Mouse (Mus musculus) myocyte (in vitro differentiated cells): ENCODE measurements around the gene Sox6.

ENCODE experiments used
- CEBPB ChIP-seq: IDR thresholded peaks from 2 replicates; pipeline ENCODE4 v1.6.1; 2011; ENCODE audit warnings: mild to moderate bottlenecking, moderate library complexity; ENCODE audit not compliant: poor library complexity, insufficient read depth, severe bottlenecking
- E2F4 ChIP-seq: IDR thresholded peaks from one replicate; pipeline ENCODE4 v1.6.1; 2011; ENCODE audit warnings: mild to moderate bottlenecking, control low read depth, moderate library complexity; ENCODE audit not compliant: insufficient read depth
- MAX ChIP-seq: IDR thresholded peaks from one replicate; pipeline ENCODE4 v1.6.1; 2011; ENCODE audit warnings: low read depth, mild to moderate bottlenecking, control low read depth
- MYOD1 ChIP-seq, 3 experiments: IDR thresholded peaks; one replicate each; pipeline ENCODE4 v1.6.1; 2011; ENCODE audit warnings: control low read depth in 2 of 3, low read depth in 2 of 3, mild to moderate bottlenecking in 2 of 3, moderate library complexity in 1 of 3; ENCODE audit not compliant: insufficient read length in 2 of 3, control insufficient read depth in 1 of 3
- MYOG ChIP-seq, 3 experiments: IDR thresholded peaks; one replicate each; pipeline ENCODE4 v1.6.1; 2011; ENCODE audit warnings: control low read depth in 2 of 3, low read depth in 2 of 3, mild to moderate bottlenecking in 2 of 3; ENCODE audit not compliant: insufficient read length in 2 of 3, control insufficient read depth in 1 of 3, insufficient read depth in 1 of 3
- POLR2A ChIP-seq: IDR thresholded peaks from one replicate; pipeline ENCODE4 v1.6.1; 2011; ENCODE audit warnings: low read depth, mild to moderate bottlenecking, control low read depth, moderate library complexity; ENCODE audit not compliant: insufficient read length
- POLR2AphosphoS2 ChIP-seq: IDR thresholded peaks from one replicate; pipeline ENCODE4 v1.6.1; 2011; ENCODE audit warnings: low read depth, control low read depth; ENCODE audit not compliant: insufficient read length
- REST ChIP-seq: IDR thresholded peaks from one replicate; pipeline ENCODE4 v1.6.1; 2011; ENCODE audit warnings: mild to moderate bottlenecking, control low read depth, moderate library complexity; ENCODE audit not compliant: insufficient read depth, insufficient read length
- SRF ChIP-seq: IDR thresholded peaks from one replicate; pipeline ENCODE4 v1.6.1; 2011; ENCODE audit warnings: low read depth; ENCODE audit not compliant: control insufficient read depth, insufficient read length
- TCF12 ChIP-seq: IDR thresholded peaks from one replicate; pipeline ENCODE4 v1.6.1; 2011; ENCODE audit warnings: mild to moderate bottlenecking, control low read depth; ENCODE audit not compliant: poor library complexity, insufficient read depth, severe bottlenecking
- TCF3 ChIP-seq: IDR thresholded peaks from one replicate; pipeline ENCODE4 v1.6.1; 2011; ENCODE audit warnings: low read depth, control low read depth; ENCODE audit not compliant: insufficient read length
- USF1 ChIP-seq: IDR thresholded peaks from one replicate; pipeline ENCODE4 v1.6.1; 2011; ENCODE audit warnings: low read depth, mild to moderate bottlenecking, control low read depth, moderate library complexity

DNA sequence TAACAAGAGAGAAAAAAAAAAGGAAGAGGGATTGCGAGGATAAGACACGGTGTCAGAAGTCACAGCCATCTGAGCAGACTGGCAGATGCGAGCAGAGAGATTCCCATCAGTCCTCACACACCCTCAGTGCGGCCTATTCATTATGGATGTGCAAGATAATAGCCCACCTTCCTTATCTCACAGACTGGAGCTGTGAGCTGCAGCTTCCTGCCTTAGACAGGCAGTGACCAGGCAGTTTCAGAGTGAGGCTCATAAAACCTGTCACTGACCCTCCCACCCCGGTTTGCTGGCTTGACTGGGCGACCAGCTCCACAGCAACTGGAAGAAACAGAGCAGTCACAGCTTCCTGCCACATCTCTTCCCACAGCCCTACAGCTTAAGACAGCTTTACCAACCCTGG, 96.8 kb downstream of the Sox6 start:
- TF ChIP-seq POLR2A = no peak
- no peak for TF ChIP-seq USF1
- TF ChIP-seq E2F4 = no peak
- TF ChIP-seq POLR2AphosphoS2 = no peak
- no peak for TF ChIP-seq MAX
- no peak for TF ChIP-seq TCF3
- TF ChIP-seq CEBPB = no peak
- no peak for TF ChIP-seq TCF12
- no peak for TF ChIP-seq MYOD1 (IDR thresholded peaks at IDR 0.05; ENCODE audit: control insufficient read depth in 1 of 3, insufficient read length in 2 of 3, low read depth in 2 of 3)
- TF ChIP-seq MYOG (IDR thresholded peaks at IDR 0.05; ENCODE audit: control insufficient read depth in 1 of 3, insufficient read depth in 1 of 3, insufficient read length in 2 of 3, low read depth in 2 of 3) = no peak
- TF ChIP-seq SRF = no peak
- TF ChIP-seq REST = no peak
